Comparison of ENCODE assay signal across 12 mouse cellular contexts in the genomic region with DNA sequence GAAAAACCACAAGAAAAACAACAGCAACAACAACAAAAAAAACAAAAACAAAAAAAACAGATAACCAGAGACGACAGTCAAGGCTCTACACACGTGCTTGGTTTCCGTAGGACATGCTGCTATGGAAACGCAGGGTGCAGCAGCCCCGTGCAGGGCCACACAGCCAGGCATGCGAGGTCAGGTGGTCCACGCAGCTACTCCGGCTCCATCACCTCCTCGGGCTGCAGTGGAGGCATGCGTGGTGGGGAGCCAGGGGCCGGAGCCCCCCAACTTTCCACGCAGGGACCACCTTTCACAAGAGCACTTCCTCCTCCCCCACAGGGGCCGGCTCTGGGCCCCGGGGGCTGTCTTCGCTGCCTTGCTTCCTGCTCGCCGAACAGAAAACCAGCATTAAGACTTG. TPM values are rescaled to one million over a fixed set of nuclear protein-coding genes. Genes with fewer than 3 reads are reported as not detected.
A peak's percentile ranks its signal among the peaks of the same experiment; 100 is the strongest.
DNase-seq lines count a peak whose midpoint lies in the region; ATAC-seq and TF ChIP-seq lines count a peak whose summit lies in the region.
"Had no signal": no experiment of that assay in that cellular context is flagged by ENCODE, and none has a peak within 500 bp of the region (broad histone marks: within the 10 kb centered on the region; RNA-seq: fewer than 3 reads in every experiment).

No protein-coding gene starts in this region.

- WGBS in kidney, embryonic 16.5 days = 31% methylated on average over 17 of the region's 17 CpGs
- 66% methylated on average over 17 of the region's 17 CpGs for WGBS in embryonic facial prominence, embryonic 10.5 days
- 43% methylated on average over 17 of the region's 17 CpGs for WGBS in liver, embryonic 12.5 days (ENCODE audit: insufficient replicate concordance)

- DNase-seq in kidney, postnatal 10 days = no peak
- no peak for DNase-seq in embryonic facial prominence, embryonic 10.5 days (ENCODE audit: low spot score)
- peak; percentile 70 for DNase-seq in thymus, postnatal 14 days
- DNase-seq in neural tube, embryonic 10.5 days (ENCODE audit: extremely low spot score, low spot score) = no peak
- DNase-seq in layer of hippocampus, adult 2 months (ENCODE audit: low spot score in 2 of 2) = no peak
- DNase-seq: cerebellum, postnatal 10 days; kidney, postnatal 25 days had no signal

- peaks cover 26% of the 10 kb centered on the region for H3K4me1 ChIP-seq in kidney, embryonic 16.5 days (ENCODE audit: insufficient read depth, low read length)
- H3K4me1 ChIP-seq in embryonic facial prominence, embryonic 10.5 days = peaks cover 35% of the 10 kb centered on the region
- H3K4me1 ChIP-seq in liver, embryonic 12.5 days = peaks cover 42% of the 10 kb centered on the region
- H3K4me1 ChIP-seq: forebrain, embryonic 15.5 days had no signal

- no peak for TF ChIP-seq CTCF in layer of hippocampus, adult 2 months (conservative IDR thresholded peaks at IDR 0.05)

- no peaks in the 10 kb centered on the region for H3K27me3 ChIP-seq in kidney, embryonic 16.5 days (ENCODE audit: insufficient read depth, low read length)
- H3K27me3 ChIP-seq in embryonic facial prominence, embryonic 10.5 days (replicated peaks; ENCODE audit: low read depth, poor library complexity, severe bottlenecking) = no peaks in the 10 kb centered on the region
- no peaks in the 10 kb centered on the region for H3K27me3 ChIP-seq in liver, embryonic 12.5 days (replicated peaks)
- H3K27me3 ChIP-seq: forebrain, embryonic 15.5 days; neural tube, embryonic 13.5 days had no signal

- no peak overlapping the region for H3K9ac ChIP-seq in kidney, embryonic 16.5 days (replicated peaks; ENCODE audit: low read length)
- no peak overlapping the region for H3K9ac ChIP-seq in liver, embryonic 12.5 days
- H3K9ac ChIP-seq: forebrain, embryonic 15.5 days; neural tube, embryonic 13.5 days had no signal

- no peaks in the 10 kb centered on the region for H3K9me3 ChIP-seq in kidney, embryonic 16.5 days (ENCODE audit: low read length)
- no peaks in the 10 kb centered on the region for H3K9me3 ChIP-seq in embryonic facial prominence, embryonic 10.5 days
- no peaks in the 10 kb centered on the region for H3K9me3 ChIP-seq in liver, embryonic 12.5 days (replicated peaks)
- H3K9me3 ChIP-seq: forebrain, embryonic 15.5 days; neural tube, embryonic 13.5 days had no signal

- no peak overlapping the region for H3K27ac ChIP-seq in kidney, embryonic 16.5 days (ENCODE audit: low read length)
- H3K27ac ChIP-seq in embryonic facial prominence, embryonic 10.5 days (replicated peaks) = peak overlapping the region; percentile 66
- peak overlapping the region; percentile 8; the same call in 1 of the 2 replicates for H3K27ac ChIP-seq in liver, embryonic 12.5 days
- H3K27ac ChIP-seq in layer of hippocampus, adult 2 months = no peak overlapping the region
- H3K27ac ChIP-seq: forebrain, embryonic 15.5 days; neural tube, embryonic 13.5 days had no signal

- no peak for ATAC-seq in kidney, embryonic 16.5 days (ENCODE audit: low FRiP score, low TSS enrichment)
- ATAC-seq in liver, embryonic 12.5 days = no peak
- ATAC-seq: forebrain, embryonic 15.5 days had no signal

- H3K36me3 ChIP-seq in kidney, embryonic 16.5 days (ENCODE audit: insufficient read depth, low read length) = peaks cover 3% of the 10 kb centered on the region; the same call in 1 of the 2 replicates
- H3K36me3 ChIP-seq in embryonic facial prominence, embryonic 10.5 days (replicated peaks) = peaks cover 29% of the 10 kb centered on the region
- peaks cover 31% of the 10 kb centered on the region for H3K36me3 ChIP-seq in liver, embryonic 12.5 days

- no peak overlapping the region for H3K4me3 ChIP-seq in kidney, embryonic 16.5 days (ENCODE audit: low read length)
- H3K4me3 ChIP-seq in embryonic facial prominence, embryonic 10.5 days = no peak overlapping the region
- no peak overlapping the region for H3K4me3 ChIP-seq in liver, embryonic 12.5 days
- H3K4me3 ChIP-seq in layer of hippocampus, adult 2 months = no peak overlapping the region
- H3K4me3 ChIP-seq: forebrain, embryonic 15.5 days; neural tube, embryonic 13.5 days had no signal

- H3K4me2 ChIP-seq in kidney, embryonic 16.5 days (replicated peaks; ENCODE audit: low read depth, low read length) = peak overlapping the region; percentile 25; the same call in 1 of the 2 replicates
- peak overlapping the region; percentile 43 for H3K4me2 ChIP-seq in liver, embryonic 12.5 days
- H3K4me2 ChIP-seq: forebrain, embryonic 15.5 days; heart, embryonic 11.5 days; neural tube, embryonic 13.5 days had no signal

RNA-seq across cellular contexts. Expression of a gene that starts 26.5 kb away (rescaled TPM):
- polyA plus RNA-seq in kidney, embryonic 16.5 days (2015; fragmentation: Nextera tagmentation; extraction: Ambion mirVana) = 25.0 and 26.1 TPM in 2 replicates
- 5.1 and 6.5 TPM in 2 replicates for polyA plus RNA-seq in embryonic facial prominence, embryonic 10.5 days (2016; fragmentation: Nextera tagmentation; extraction: Ambion mirVana)
- 25.6 and 27.1 TPM in 2 replicates for polyA plus RNA-seq in liver, embryonic 12.5 days (2016; fragmentation: Nextera tagmentation; extraction: Ambion mirVana)
- total RNA-seq in layer of hippocampus, adult 2 months (2021) = 10 to 100 TPM; 11.4 to 15.0 TPM

RNA-seq across cellular contexts. Expression of a gene that starts 45.3 kb away (rescaled TPM):
- polyA plus RNA-seq in kidney, embryonic 16.5 days (2015; fragmentation: Nextera tagmentation; extraction: Ambion mirVana) = 35.6 and 44.7 TPM in 2 replicates
- 21.9 and 26.3 TPM in 2 replicates for polyA plus RNA-seq in embryonic facial prominence, embryonic 10.5 days (2016; fragmentation: Nextera tagmentation; extraction: Ambion mirVana)
- polyA plus RNA-seq in liver, embryonic 12.5 days (2016; fragmentation: Nextera tagmentation; extraction: Ambion mirVana) = 14.5 and 16.7 TPM in 2 replicates
- 100 to 1,000 TPM; 104 to 109 TPM for total RNA-seq in layer of hippocampus, adult 2 months (2021)

Comparison
In these comparisons a context has a peak if more than half of its experiments do, and no peak if none do; other contexts are left out.
1. H3K27ac ChIP-seq: peak in embryonic facial prominence, embryonic 10.5 days (single experiment) and liver, embryonic 12.5 days (single experiment); none in kidney, embryonic 16.5 days (single experiment) and layer of hippocampus, adult 2 months (single experiment).